Mouse (Mus musculus) layer of hippocampus, adult 8-10 months (tissue): Measurements from ENCODE around the gene Spock1. TPM values are rescaled to one million over a fixed set of nuclear protein-coding genes. Genes with fewer than 3 reads are reported as not detected.

Experiments
- DNase-seq, 2 experiments: peaks; one replicate each; pipeline ENCODE4 v3.0.0; 2022; ENCODE audit warnings: low spot score in 2 of 2
- total RNA-seq, 4 experiments: library from RNA; stranded (reverse); gene quantifications; 2 replicates each; pipeline ENCODE4 v1.2.4; 2022

Gene Spock1
- total RNA-seq, 4 experiments from 2014 or later = 180 to 224 (median 201) TPM

DNA sequence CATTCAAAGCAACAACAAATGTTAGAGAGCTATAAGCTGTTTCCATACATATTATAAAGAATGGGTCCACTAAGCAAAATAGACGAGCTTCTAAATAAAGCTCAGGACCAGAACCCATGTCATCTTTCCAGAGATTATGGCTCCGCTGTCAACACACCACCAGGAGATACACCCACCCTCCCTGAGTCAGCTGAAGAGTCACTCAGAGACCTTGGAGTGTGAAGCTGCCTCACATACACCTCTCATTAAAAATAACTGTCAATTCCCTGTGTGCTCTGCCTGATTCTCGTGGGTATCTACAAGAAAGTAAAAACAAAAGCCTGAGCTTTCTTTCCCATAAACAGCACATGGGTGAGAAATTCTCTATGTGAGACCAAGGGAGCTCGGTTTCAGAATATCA, 43.1 kb downstream of the Spock1 start:
- DNase-seq = no peak

DNA sequence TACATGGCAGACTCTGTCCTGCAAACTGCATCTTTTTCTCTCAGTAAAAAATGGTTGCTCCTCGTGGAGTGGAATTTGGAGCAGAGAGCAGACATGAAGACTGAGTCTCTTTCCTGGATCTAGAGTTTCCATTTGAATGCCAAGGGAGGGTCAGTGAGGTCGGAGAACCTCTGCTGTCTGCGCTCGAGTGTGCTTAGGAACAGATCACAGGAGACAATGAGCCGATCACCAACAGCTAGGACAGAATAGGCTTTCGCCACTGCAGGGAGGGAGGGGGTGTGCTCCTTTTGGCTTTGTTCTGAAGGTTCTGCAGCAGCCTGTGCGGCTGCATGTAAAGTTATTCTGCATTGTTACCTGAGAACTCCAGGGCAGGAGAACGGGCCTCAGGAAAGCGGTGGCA, 49.6 kb downstream of the Spock1 start:
- no peak for DNase-seq

DNA sequence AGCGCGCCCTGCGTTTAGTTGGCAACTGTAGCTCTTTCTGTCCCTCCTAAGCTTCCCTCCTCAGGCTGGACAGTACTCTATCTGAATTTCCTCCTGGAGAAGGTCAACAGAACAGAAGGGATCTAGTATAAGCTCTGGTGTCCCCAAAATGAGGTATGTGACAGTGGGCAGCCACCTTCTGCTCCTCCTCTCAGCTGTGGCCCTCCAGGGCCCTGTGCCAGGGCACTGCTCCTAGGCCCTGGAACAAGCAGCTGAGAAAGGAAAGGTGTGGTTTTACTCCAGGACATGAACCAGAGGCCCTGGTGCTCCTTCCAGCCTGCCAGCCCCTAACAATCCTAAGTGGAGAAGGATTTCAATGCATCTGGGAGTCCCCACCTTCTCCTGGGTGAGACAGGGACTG, 51.1 kb downstream of the Spock1 start:
- DNase-seq = no peak

DNA sequence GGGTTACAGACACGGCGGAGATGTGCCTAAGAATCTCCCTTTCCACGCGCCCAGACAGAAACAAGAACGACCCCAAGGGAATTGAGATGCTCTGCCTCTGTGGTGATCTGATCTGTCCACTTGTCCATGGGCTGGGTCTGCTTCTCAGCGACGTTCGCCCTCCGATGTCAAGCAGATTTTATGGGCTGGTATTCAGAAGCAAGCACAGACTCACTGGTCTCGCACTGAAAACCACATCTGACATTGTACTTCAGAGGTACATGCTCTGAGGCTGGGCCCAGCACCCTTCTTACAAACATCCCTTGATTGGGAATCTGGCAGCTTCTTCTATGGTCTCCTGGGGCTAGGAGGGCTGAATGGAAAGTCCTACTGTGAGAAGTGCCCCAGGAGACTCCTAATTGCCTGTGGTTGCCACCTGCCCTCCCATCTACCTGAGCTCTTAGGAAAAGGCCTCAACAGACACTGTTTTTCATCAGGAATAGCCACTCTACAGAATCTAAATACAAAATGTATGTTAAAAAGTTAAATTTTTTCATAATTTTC, 51.8 kb downstream of the Spock1 start:
- DNase-seq = no peak

DNA sequence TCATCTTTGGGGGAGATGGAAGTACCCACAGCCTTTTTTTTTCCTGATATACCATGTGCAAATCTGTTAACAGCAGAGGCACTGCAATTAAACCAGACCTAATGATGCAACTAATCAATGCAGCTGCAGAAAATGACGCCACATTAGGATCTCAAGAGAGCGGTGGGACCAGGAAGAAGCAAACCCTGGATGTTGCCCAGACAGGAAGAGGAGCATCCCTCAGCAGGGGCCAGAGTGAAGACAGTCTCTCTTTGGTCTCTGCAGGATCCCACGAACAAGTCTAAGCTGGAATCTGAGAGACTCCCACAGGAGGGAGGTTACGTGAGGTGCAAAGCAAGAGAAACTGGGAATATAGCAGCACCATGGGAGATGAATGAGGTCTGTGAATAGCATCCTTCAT, 52.4 kb downstream of the Spock1 start:
- no peak for DNase-seq

DNA sequence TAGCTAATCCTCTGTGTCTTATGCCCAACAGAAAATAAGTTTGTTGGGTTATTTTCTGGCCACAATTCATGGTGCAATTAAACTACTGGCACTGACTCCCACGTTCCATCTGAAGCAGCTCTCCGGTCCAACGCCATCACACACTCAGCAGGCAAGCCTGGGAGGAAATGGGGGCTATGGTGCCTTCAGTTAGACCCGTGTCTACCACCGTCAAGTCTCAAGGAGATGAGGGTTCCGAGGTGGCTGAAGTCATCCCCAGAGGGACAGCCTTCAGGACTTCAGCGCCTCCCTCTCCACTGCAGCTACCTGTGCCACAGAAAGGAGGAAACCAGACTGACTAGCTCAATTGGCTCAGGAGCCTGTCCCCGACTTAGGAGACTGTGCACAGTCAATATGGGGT, 53.7 kb downstream of the Spock1 start:
- no peak for DNase-seq

DNA sequence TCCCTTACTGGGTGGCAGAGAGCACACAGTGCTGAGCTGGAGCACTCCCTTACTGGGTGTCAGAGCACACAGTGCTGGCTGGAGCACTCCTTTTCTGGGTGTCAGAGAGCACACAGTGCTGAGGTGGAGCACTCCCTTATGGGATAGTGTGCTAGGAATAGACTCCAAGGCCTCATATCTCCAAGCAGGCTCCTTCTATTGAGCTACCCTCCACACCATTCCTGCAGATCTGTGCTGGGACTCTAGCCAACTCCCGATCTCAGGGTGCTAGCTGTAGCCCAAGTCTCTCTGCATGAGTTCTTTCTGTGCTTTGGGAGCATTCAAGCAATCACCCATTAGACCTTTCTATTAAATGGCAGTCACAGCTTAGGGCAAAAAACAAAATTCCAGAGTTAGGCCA, 54.5 kb downstream of the Spock1 start:
- no peak for DNase-seq

DNA sequence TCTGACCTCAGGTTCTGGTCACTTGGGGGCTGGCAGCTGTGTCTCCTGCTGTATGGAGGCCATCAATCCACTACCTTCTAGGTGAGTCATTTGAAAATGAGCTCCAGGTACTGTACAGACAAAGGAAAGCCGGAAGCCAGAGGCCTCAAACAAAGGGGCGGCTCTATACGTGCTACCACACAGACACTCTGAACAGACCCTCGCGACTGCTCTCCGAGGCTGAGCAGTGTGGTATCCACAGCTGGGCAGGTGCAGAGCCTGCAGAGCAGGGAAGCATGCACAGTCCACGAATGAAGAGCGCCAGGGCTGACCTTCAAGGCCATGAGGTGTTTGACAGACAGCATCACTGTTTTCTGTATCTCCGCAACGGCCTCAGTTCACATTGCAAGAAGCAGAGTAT, 55.0 kb downstream of the Spock1 start:
- DNase-seq = no peak

DNA sequence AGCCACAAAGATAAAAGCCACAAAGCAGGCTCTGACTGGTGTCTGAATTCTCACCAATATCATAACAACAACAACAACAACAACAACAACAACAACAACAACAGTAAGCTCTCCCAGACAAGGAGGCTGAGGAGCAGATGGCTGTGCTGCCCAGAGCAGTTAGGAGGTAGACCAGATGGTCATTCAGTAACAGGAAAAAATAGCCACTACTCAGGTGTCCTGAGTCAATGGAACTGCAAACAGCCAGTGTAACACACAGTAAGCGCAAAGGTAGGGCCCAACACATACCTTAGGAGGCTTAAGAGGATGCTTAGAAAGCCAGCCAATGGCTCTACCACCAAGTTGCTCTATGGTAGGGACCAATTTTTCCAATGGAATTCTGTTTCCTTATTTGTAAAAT, 59.2 kb downstream of the Spock1 start:
- DNase-seq = no peak

DNA sequence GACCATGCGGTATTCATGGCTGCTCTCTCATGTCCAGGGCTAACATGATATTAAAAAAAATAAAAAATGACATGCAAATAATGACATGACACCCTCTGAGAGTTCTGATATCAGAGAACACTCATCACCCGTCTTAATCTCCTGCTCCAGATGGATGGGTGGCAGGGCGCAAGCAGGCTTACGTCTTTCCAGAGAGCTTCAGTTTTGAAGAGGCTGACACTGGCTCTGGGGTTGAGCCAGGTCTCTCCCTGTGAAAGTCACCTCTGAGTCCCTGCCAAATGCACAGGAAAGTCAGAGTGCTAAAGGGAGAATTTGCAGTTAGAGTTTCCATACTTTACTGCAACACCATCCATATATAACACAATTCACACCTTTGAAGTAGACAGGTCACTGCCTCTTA, 61.0 kb downstream of the Spock1 start:
- DNase-seq = no peak

DNA sequence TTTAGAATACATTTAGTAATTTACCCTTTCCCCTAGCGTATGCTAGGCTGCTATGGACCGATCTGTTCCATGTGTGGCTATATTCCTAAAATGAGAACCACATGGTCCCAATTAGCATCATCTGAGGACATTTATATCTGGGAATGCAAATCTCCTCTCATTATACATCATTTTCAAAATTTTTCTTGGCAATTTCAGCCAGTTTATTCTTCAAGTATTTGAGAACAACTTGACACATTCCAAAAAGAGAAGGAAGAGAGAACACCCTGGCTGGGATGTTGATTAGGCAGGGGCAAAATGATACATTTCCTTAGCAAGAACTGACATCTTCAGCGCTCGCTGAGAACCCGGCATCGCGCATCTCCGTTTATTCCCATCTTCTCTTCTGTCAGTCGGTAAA, 61.7 kb downstream of the Spock1 start:
- DNase-seq = no peak

DNA sequence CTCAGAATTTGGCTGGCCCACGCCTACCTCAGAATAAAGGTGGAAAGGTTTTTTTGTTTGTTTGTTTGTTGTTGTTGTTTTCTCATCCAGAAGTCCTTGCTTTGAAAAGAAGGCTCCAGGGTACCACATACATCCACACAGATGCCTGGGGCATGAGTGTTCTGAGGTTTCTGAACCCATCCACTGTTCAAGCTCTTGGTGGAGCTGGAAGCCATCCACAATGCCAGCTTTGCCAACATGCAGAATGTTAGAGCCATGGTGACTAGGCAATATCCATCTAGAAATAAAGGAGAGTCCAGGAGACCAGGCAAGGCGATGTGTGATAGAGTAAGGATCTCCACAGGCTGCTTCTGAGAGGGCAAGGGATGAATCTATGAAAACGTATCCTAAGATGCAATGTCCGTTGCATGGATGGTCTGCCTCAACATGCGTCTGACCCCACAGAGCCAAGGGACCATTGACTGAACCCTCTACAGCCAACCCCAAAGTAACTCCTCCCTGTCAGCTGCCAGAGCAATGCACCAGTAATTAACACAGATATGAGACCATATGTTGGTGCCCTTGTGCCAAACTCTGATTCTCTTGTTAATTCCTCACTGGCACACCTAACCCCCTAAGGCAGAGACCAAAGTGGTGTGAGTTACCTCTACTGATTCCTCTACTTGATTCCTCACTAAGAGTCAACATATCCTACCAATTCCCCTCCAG, 66.8 kb downstream of the Spock1 start:
- no peak for DNase-seq

DNA sequence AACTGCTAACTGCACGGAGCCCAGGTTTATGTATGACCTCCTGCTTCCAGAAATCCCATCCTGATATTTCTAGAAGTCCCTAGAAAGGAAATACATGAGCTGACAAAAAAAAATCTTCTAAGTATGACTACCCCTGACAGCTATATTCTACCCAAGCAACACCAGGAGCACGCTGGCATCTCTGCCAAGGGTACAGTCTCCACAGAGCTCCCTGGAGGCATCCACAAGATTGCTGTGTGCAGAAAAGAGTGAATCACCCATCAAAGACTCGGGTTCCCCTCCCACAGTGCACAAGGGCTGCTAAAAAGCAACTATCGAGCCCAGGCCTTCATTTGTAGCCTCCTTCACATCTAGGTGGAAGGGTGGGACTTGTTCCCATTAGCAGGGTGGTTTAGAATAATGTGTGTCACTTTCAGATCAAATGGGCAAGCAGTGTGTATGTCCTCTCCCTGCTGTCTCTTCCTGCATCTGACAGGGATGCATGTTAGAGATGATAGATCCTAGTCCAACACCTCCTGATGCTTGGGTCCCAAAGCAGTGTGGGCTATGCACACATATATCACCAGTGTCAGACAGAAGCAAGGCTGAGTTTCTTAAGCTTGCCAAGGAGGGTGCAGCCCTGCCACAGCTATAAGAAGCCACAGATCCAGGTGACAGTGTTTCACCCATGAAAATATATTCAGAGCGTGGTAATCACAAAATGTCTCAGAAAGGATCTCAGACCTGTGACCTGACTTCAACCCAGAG, 70.3 kb downstream of the Spock1 start:
- no peak for DNase-seq

DNA sequence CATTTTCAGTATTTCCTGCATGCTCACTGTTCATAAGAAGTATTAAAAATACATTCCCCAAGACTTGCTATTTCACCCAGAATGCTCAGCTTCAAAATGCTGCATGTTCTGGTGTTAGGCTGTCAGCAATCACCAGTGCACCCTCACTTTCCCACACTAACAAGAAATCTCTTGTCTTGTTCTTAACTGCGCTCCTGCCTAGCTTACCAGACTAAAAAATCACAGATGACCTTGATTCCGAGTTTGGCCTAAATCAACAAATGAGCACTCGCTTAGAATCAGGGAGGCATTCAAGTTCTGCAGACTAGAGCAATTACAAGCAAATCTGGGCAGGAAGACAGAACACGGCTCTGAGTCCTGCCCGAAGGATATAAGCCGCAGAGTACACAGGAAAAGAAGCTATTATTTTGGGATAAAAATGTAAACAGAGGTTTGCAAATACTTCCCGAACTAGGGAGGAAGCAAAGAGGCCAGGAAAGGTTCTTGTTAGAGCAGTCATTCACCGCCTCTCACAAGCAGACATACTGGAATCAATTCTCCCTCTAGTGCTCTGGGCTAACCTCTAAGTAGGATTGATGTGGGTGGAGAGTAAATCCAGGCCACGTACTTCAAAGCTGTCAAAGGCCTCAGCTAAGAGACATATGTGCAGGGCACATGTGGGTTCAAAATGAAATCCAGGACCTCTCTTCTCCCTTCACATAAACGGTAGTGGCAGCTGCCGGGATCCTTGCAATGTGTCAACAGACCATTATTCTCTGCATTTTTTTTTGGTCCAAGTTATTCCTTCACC, 76.6 kb downstream of the Spock1 start:
- DNase-seq = no peak

DNA sequence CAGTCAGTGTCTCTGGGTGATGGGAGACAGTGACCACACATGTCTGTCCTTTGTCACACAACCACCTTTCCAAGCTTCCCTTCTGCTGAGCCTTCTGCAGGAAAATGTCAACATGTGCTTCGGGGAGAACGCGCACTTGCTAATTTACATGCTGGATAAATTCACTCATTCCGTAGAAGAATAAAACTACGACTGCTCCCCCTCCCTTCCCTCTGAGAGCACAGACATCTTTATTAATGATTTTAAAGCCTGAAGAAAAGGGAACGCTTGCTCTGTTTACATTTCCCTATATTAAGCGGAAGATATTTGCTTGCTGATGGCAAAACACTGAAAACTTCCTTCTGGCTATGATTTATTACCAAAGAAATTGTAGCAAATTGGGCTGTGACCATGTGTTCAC, 77.2 kb downstream of the Spock1 start:
- DNase-seq = no peak

DNA sequence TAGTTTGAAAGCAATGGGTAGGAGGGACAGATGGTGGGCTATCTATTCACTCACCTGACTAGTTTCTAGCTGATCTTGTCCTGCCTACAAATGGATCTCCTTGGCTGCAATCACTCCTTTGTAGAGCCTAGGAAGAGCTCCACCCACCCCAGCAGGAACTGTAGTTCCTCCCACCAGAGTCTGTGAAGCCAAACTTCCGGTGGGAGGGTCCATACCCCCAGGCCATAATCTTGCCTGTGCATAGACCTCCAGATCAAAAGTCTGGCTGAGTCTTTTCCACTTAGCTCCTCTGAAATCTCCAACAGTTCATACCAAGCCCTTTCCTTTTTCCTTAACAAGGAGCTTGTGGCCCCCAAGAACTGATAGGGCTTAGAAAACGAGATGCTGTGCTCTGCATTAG, 78.0 kb downstream of the Spock1 start:
- DNase-seq = no peak

DNA sequence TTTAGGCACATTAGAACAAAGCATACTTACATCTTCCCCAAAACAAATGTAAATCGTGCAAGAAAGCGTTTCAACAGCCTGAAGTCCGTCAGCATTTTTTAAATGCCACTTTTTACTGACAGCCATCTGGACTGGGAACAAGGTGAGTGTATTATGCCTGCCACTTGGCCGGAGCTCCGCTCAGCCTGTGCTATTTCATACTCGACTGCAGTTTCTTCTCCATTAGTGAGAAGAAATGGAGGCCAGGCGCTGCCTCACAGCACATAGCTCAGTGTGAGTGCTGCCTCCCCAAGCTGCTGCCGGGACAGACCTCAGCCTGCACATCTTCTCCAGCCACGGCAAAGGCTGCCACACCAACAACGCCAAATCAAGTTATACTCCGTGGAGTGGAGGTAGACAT, 91.9 kb downstream of the Spock1 start:
- DNase-seq = no peak

DNA sequence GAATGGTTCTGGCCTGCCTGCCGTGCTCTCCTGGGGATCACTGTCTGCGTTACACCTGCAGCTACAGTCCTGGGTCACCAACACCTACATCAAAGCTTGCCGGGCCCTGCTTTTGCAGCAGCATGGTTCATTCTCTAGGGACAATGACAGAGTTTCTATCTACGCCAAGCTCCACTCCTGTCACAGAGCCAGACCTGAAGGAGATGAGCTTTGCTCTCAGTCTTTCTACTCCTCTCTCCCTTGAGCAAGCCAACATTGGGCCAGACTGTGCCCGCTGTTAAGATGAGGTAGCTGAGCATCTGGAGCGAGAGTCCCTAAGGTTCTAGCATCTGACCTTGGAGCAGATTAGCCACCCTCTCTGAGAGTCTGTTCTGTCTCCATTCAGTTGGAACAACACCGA, 95.5 kb downstream of the Spock1 start:
- no peak for DNase-seq

DNA sequence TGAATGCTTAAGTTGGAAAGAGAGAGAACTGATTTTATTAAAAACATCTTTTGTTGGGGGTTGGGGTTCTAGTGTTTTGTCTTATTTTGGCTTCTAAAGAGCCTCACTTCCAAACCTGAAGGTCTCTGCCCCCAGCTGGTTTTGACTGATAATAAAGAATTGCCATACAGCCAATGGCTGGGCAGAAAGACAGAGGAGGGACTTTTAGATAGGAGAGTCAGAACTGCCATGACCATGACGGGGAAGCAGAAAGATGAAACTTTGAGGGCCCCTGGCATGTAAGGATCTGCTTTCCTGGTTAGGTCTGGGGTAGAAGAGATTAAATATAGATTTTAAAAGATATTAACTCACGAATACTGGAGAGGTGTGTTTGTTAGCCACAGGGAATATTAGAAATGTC, 96.9 kb downstream of the Spock1 start:
- DNase-seq = no peak

DNA sequence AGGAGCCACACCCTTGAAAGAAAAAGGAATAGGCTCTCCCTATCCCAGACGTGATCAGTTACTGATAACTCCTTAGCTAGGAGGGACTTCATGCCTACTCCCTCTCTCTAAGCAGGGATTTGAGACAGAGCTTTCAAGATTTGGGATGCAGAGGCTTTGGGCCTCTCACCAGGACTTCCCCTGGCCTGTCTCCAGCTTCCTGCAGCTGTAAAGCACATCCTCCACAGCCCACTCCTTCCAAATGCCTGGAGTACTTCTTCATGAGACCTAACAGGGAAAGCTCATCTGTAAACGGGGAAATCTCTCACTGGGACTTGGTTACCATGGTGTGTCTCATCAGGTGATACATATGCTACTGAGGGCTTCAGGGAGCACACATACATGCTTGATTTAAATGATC, 97.3 kb downstream of the Spock1 start:
- no peak for DNase-seq

DNA sequence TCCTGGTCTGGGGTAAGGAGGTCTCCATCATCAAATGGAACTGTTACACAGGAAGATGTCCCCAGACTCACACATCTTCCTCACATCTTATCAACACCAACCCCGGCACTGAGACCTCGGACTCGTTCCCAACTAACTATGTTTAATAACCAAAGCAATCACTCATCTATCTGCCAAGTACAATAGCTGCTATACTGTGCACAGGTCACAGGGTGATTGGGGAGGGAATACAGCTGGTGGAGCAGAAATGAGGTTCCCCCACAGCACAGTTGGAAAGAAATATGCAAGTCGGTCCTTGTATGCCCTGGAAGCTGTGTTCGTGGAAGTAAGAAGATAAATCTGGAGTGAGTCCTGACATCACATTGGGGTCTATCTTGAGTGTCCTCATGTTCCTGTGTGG, 98.0 kb downstream of the Spock1 start:
- no peak for DNase-seq

DNA sequence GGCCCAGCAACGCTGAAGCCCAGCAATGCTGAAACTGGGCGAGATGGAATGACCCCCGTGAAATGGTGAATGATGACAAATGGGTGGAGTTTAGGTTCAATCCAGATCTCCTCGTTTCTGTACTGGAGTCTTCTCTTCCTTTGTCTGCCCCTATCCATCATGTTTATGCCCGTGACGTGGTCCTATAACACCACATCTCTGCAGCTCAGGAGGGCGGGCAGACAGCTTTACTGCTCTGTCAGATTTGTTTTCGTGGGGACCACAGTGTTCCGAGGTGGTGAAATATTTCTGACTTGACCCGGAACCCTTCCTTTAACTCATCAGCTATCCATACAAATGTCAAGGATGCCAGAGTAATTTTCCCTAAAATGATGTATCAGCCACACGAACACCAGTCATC, 98.5 kb downstream of the Spock1 start:
- DNase-seq = no peak
